Mouse (Mus musculus): ENCODE results near the gene D430041D05Rik.

- no peak for TF ChIP-seq TAL1 (IDR thresholded peaks at IDR 0.05; ENCODE audit: low read length)
- TF ChIP-seq GATA1 (IDR thresholded peaks at IDR 0.05; ENCODE audit: low read length): no peak
Observed at GRCm38 (mm10) chr2:104356531-104356930, 54.3 kb downstream of the D430041D05Rik start.

Measured in erythroblast, embryonic 14.5 days (primary cell).